Mouse (Mus musculus) CD4-positive naive resting alpha-beta T cell, adult 57 days (primary cell): ENCODE data around the gene Cdc42ep1. TPM values are rescaled to one million over a fixed set of nuclear protein-coding genes. Genes with fewer than 3 reads are reported as not detected.

Experiments
- total RNA-seq: library from RNA; stranded (reverse); gene quantifications from one replicate; pipeline ENCODE4 v1.2.4, GENCODE M21; 2023

Cdc42ep1 gene
- total RNA-seq, result 0.65 TPM

GRCm38 (mm10) chr15:78842371-78843163, at the start of gene Cdc42ep1:
Gene Cdc42ep1, plus strand, starts transcription at chr15:78842624.

GRCm38 (mm10) chr15:78802776-78803391, 39.5 kb upstream of the Cdc42ep1 start, which contains the start of gene Card10:
Gene Card10, minus strand, starts transcription at chr15:78803042.

GRCm38 (mm10) chr15:78855303-78855965, 13.0 kb downstream of the Cdc42ep1 start, which contains the start of gene Lgals2:
Gene Lgals2, minus strand, starts transcription at chr15:78855529.

GRCm38 (mm10) chr15:78876991-78877809, 34.8 kb downstream of the Cdc42ep1 start, which contains the start of gene Gga1:
Gene Gga1, plus strand, starts transcription at chr15:78877190.

DNA sequence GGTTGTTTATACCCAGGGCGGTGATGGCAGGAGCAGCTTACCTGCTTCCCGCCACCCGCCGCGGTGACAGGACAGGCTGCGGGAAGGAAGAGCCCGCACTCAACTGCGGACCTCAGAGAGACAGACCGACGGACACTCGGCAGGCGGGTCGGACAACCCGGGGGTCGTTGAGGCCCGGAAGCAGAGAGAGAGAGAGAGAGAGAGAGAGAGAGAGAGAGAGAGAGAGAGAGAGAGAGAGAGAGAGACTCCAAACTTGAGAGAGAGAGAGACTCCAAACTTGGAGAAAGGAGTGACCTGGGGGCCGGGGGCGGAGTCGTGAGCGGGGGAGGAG, 57.0 kb downstream of the Cdc42ep1 start, which contains the start of gene Gm49510:
TSS of gene Gm49510 (plus strand) at position 259 of the 331 bp plus-strand sequence.

GRCm38 (mm10) chr15:78899740-78900584, 57.5 kb downstream of the Cdc42ep1 start, which contains the start of gene Sh3bp1:
Gene Sh3bp1, plus strand, starts transcription at chr15:78899768.

Other genes starting within 250 kb of the Cdc42ep1 start
- 146 TPM for gene Cyth4, start 245.6 kb upstream of the Cdc42ep1 start, total RNA-seq
- 2.6 TPM for gene Elfn2, start 123.9 kb upstream of the Cdc42ep1 start, total RNA-seq
- gene Mfng, start 69.1 kb upstream of the Cdc42ep1 start, total RNA-seq, result 125 TPM
- gene Card10, start 39.6 kb upstream of the Cdc42ep1 start, total RNA-seq, result 0.56 TPM
- gene Lgals2, start 12.9 kb downstream of the Cdc42ep1 start, total RNA-seq, result 3.3 TPM
- 84.3 TPM for gene Gga1, start 34.6 kb downstream of the Cdc42ep1 start, total RNA-seq
- gene Gm49510, start 57.0 kb downstream of the Cdc42ep1 start, total RNA-seq, result not detected
- gene Sh3bp1, start 57.1 kb downstream of the Cdc42ep1 start, total RNA-seq, result 241 TPM
- gene Pdxp, start 71.3 kb downstream of the Cdc42ep1 start, total RNA-seq, result 13.7 TPM
- 63.1 TPM for gene Lgals1, start 84.1 kb downstream of the Cdc42ep1 start, total RNA-seq
- gene Nol12, start 92.3 kb downstream of the Cdc42ep1 start, total RNA-seq, result 58.9 TPM
- gene Triobp, start 105.1 kb downstream of the Cdc42ep1 start, total RNA-seq, result 40.0 TPM
- gene H1f0, start 185.8 kb downstream of the Cdc42ep1 start, total RNA-seq, result 5.8 TPM
- gene Galr3, start 199.3 kb downstream of the Cdc42ep1 start, total RNA-seq, result not detected
- gene Ankrd54, start 220.3 kb downstream of the Cdc42ep1 start, total RNA-seq, result 27.3 TPM
- 118 TPM for gene Eif3l, start 232.6 kb downstream of the Cdc42ep1 start, total RNA-seq